Mouse (Mus musculus) bone marrow macrophage, adult 2 months (primary cell): ENCODE data around the gene Trcg1. TPM values are rescaled to one million over a fixed set of nuclear protein-coding genes. Genes with fewer than 3 reads are reported as not detected.

Experiments
- H3K27ac ChIP-seq: 2 replicates; pipeline ENCODE4 v1.5.1; 2012; ENCODE audit warnings: low read depth, low read length; ENCODE audit not compliant: insufficient read depth
- H3K4me1 ChIP-seq: 2 replicates; pipeline ENCODE4 v1.6.1; 2012; ENCODE audit warnings: low read length; ENCODE audit not compliant: control insufficient read depth, insufficient read depth
- H3K4me3 ChIP-seq: 2 replicates; pipeline ENCODE4 v1.5.1; 2012; ENCODE audit warnings: mild to moderate bottlenecking, low read length, moderate library complexity; ENCODE audit not compliant: insufficient read depth
- CTCF ChIP-seq: IDR thresholded peaks from 2 replicates; pipeline ENCODE4 v1.5.1; 2012; ENCODE audit warnings: low read depth, mild to moderate bottlenecking, low read length, moderate library complexity
- POLR2A ChIP-seq: IDR thresholded peaks from 2 replicates; pipeline ENCODE4 v1.6.1; 2012; ENCODE audit warnings: mild to moderate bottlenecking, low read depth, low read length, borderline replicate concordance
- polyA plus RNA-seq: library from polyadenylated mRNA; stranded (reverse); fragments of >200 nt; gene quantifications from 2 replicates; pipeline ENCODE4 v1.2.4, GENCODE M21; 2012; ENCODE audit not compliant: missing spikeins, insufficient read depth, insufficient read length

The Trcg1 gene
- polyA plus RNA-seq, 1 experiment = not detected

GRCm38 (mm10) chr9:57247201-57247671, 10.9 kb downstream of the Trcg1 start:
- H3K4me1 ChIP-seq = peaks cover 25% of the 10 kb centered on the region
- TF ChIP-seq POLR2A = no peak
- TF ChIP-seq CTCF = no peak
- H3K4me3 ChIP-seq = no peak overlapping the region
- H3K27ac ChIP-seq = no peak overlapping the region

DNA sequence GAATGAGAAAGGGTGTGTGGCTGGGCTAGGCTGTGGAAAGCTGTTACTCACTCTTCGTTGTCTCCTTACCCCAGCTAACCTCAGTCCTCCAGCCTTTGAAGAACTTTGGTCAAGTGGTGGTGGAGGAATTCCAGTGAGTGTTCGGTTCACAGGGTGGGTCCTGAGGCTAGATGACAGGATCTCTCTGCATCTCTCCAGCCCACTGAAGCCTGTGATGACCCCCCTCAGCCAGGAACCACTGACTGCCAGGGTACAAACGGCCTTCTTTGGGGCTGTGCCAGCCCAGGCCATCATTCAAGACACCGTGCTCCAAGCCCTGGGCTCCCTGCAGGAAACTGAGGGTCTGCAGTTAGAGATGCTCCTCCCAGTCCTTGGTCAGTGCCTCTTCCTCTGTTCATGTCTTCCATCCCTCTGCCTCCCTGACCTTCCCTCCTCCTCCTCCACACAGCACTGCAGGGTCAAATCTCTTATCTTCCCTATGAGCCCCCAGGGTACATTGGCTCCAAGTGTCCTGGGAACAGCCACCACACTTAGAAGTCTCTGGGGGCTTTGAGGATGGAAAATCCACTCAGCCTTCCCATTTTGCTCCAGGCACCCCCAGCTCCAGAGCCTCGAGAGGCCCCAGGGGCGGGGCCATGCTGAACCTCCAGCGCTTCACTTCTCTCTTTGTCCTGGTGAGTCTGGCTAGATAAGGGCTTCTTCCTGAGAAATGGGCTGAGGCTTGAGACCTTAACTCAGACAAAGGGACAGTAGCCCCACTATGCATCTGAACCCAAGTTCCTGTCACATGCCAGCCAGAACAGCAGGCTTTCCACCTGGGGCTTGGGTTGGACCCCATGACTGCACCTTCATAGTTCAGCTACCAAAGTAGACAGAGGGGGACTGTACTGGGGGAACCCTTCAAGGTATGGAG, 11.9 kb downstream of the Trcg1 start:
- H3K27ac ChIP-seq = no peak overlapping the region
- H3K4me3 ChIP-seq = no peak overlapping the region
- H3K4me1 ChIP-seq = peaks cover 28% of the 10 kb centered on the region
- TF ChIP-seq POLR2A (no peak), CTCF (no peak)

DNA sequence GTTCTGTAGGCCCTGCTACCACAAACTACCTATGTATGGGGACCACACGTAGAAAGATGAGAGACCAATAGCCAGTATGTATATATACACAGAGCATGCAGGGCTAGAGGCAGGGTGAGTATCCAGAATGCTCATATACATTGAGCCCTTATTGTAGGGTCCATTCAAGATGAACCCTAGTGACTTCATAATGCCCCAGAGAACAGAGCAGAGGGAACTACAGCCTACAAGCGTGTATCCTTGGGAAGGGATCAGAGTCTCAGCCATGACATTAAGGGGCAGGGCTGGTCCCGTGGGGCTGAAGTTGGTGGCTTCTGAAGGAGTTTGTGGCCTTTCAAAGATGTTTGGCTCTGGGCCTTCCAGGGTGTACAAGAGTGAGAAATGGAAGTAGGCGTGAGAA, 13.7 kb downstream of the Trcg1 start:
- Histone ChIP-seq H3K4me3 (no peak overlapping the region), H3K27ac (no peak overlapping the region), H3K4me1 (peaks cover 26% of the 10 kb centered on the region)
- no peak for TF ChIP-seq CTCF
- no peak for TF ChIP-seq POLR2A

- Histone ChIP-seq H3K4me3 (no peak overlapping the region), H3K27ac (no peak overlapping the region), H3K4me1 (peaks cover 33% of the 10 kb centered on the region)
- TF ChIP-seq POLR2A (no peak), CTCF (no peak)
Measured at GRCm38 (mm10) chr9:57251139-57251538, 14.8 kb downstream of the Trcg1 start.

GRCm38 (mm10) chr9:57254061-57254460, 17.7 kb downstream of the Trcg1 start:
- Histone ChIP-seq H3K27ac (no peak overlapping the region), H3K4me3 (no peak overlapping the region)

GRCm38 (mm10) chr9:57254823-57255495, 18.6 kb downstream of the Trcg1 start:
- TF ChIP-seq CTCF (no peak), POLR2A (no peak)
- no peak overlapping the region for H3K4me3 ChIP-seq
- H3K27ac ChIP-seq = no peak overlapping the region
- H3K4me1 ChIP-seq = peaks cover 30% of the 10 kb centered on the region

More at GRCm38 (mm10) chr9:57254061-57254460, 17.7 kb downstream of the Trcg1 start:
- peaks cover 28% of the 10 kb centered on the region for H3K4me1 ChIP-seq
- TF ChIP-seq POLR2A (no peak), CTCF (no peak)

DNA sequence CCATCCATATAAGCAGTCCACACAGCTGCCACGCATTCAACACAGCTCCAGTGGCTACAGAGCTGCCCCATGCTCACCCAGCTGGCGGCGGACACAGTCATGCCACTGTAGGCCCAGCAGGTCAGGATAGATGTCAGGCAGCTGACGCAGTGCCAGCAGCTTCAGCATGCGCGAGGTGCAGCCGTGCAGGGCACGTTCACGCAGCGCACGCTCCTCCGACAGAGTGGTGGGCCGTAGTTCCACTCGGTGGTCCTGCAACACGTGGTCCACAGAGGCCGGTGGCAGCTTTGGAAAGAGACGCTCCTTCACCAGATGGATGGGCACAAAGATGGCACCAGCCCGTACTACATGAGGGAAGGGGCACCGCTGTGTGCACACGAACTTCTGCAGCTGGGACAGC, 20.0 kb downstream of the Trcg1 start:
- TF ChIP-seq CTCF (no peak), POLR2A (no peak)
- no peak overlapping the region for H3K27ac ChIP-seq
- H3K4me1 ChIP-seq = peaks cover 21% of the 10 kb centered on the region
- no peak overlapping the region for H3K4me3 ChIP-seq

DNA sequence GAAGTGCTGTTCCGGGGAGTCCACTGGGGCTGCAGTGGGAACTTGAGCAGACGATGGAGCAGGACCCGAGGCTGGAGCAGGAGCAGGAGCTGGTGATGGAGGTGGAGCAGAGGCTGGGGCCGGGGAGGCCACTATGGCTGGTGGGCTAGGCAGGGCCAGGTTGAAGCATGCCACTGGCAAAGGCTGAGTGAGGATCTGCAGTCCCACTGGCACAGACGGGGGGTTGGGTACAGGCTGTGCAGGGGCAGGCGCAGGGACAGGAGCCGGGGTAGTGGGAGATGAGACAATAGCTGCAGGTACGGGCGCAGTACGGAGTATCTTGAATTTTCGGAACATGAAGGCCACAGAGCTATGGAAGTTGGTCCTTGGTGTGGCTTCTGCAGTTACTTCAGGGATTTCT, 20.5 kb downstream of the Trcg1 start:
- no peak for TF ChIP-seq CTCF
- TF ChIP-seq POLR2A = no peak
- no peak overlapping the region for H3K4me3 ChIP-seq
- H3K27ac ChIP-seq = no peak overlapping the region
- peaks cover 21% of the 10 kb centered on the region for H3K4me1 ChIP-seq

DNA sequence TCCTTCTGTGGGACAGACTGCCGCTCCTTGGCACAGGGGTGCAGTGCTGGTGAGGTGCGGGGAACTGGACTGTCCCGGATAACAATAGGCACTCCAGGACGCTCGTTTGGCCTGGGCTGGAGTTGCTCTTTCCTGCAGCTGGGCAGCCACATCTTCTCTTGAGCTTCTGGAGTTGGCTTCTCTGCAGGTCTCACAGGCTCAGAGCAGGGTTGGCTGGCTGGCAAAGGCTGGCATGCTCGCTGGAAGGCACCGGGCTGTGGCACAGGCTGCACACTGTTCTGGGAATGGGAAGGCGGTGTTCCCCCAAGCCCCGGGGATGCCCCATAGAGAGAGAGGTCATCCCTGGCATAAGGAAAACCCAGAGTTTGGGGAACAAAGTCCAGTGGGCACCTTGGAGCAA, 21.3 kb downstream of the Trcg1 start:
- TF ChIP-seq POLR2A (no peak), CTCF (no peak)
- no peak overlapping the region for H3K27ac ChIP-seq
- H3K4me3 ChIP-seq = no peak overlapping the region
- peaks cover 18% of the 10 kb centered on the region for H3K4me1 ChIP-seq

DNA sequence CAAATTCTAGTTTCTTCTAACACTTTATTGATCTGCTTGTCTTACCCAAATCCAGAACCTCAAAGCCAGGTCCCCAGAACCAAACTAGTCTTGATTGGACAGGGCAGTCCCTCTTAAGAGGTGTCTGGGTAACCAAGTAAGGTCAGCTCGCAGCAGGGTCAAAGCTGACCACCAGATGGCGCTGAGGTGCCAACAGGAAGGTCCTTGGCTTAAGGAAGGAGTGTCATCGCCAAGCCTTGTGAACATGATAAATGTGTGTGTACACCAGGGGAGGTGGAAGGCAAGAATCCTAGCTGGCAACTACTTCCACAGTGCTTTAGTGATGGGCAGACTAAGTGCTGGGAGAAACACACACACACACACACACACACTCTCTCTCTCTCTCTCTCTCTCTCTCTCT, 23.4 kb downstream of the Trcg1 start:
- Histone ChIP-seq H3K4me1 (peaks cover 34% of the 10 kb centered on the region), H3K4me3 (no peak overlapping the region), H3K27ac (no peak overlapping the region)
- TF ChIP-seq CTCF (peak; percentile 90), POLR2A (no peak)
